Mouse (Mus musculus): ENCODE measurements at regions not wholly inside any gene's neighbourhood (a gene's known extent, or its start where the extent isn't known, plus 50 kb on each side); places are given as distances from the start of the nearest gene placed in this dataset.

DNA sequence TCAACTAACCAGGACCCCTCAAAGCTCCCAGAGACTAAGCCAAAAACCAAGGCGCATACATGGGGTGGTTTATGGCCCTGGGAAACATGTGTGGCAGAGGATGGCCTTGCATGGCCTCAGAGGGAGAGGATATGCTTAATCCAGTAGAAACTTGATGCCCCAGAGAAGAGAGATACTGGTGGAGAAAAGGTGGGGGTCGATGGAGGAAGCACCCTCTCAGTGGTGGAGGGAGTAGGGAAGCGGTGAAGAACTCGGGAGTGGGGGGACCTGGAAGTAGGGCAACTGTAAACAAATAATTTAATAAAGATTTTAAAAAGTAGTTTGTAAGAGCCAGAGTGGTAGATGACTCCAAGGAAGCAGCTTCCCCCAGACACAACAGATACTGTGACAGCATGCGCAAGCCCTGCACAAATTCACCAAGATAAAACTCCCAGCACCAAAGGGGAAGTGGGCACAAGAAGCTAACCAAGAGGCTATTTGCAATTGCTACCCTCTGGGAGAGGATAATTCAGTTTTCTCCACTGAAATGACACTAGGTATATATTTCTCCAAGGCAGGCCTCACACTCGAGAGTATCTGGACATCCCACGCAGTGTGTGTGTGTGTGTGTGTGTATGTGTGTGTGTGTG lies 50.7 kb upstream of the Gpr141 start:
- TF ChIP-seq CTCF (IDR thresholded peaks at IDR 0.05; ENCODE audit: low read depth) (no peak), EP300 (IDR thresholded peaks at IDR 0.05; ENCODE audit: low read depth) (no peak)
- 58% methylated on average over 7 of the region's 7 CpGs for WGBS (ENCODE audit: insufficient replicate concordance)

More for the DNA sequence above, 50.7 kb upstream of the Gpr141 start:
- H3K4me2 ChIP-seq (ENCODE audit: low read depth, low read length) = no peak overlapping the region
- no peak overlapping the region for H3K4me3 ChIP-seq (ENCODE audit: low read depth, low read length)
- no peak for ATAC-seq
- DNase-seq = no peak
- no peaks in the 10 kb centered on the region for H3K4me1 ChIP-seq (ENCODE audit: insufficient read depth)
- no peak overlapping the region for H3K9ac ChIP-seq (replicated peaks)
- no peaks in the 10 kb centered on the region for H3K36me3 ChIP-seq (replicated peaks; ENCODE audit: insufficient read depth, low read length)
- H3K27ac ChIP-seq (ENCODE audit: low read depth) = no peak overlapping the region
- no peaks in the 10 kb centered on the region for H3K27me3 ChIP-seq (ENCODE audit: insufficient read depth, low read length)
- no peaks in the 10 kb centered on the region for H3K9me3 ChIP-seq (ENCODE audit: low read length)
